Mouse (Mus musculus): ENCODE results near the gene Aldh2. TPM values are rescaled to one million over a fixed set of nuclear protein-coding genes. Genes with fewer than 3 reads are reported as not detected.
A peak's percentile ranks its signal among the peaks of the same experiment; 100 is the strongest.

The Aldh2 gene
- polyA plus RNA-seq, 1 experiment from 2014 or later, result 141 TPM

DNA sequence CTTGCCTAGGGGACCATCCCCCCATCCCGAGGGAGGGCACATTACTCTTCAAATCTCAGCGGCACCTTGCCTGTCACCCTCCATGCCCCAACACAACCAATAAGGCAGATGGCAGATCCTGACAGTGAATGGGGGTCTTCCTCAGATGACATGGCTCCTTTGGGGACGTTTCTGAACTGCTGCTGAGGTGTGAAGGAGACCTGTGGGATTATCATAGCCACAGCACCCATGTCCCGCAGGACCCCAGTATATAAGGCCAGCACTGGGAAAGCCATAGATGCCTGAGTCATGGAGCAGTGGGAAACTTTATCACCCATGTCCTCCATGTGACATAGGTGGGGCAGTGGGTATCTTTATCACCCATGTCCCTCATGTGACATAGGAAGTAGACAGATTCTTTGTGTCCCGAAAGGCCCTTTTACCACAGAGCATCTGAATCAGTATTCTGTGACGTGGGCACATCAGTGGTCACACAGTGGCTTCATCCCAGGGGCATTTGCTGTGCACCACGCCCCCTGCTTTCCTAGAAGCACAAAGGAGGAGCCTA is 4.4 kb upstream of the Aldh2 start:
- Histone ChIP-seq H3K27ac (ENCODE audit: low read length) (no peak overlapping the region), H3K4me2 (ENCODE audit: low read length) (no peak overlapping the region), H3K36me3 (ENCODE audit: control insufficient read depth, insufficient read depth, low read length) (no peaks in the 10 kb centered on the region), H3K27me3 (ENCODE audit: control insufficient read depth, insufficient read depth, low read depth, low read length) (no peaks in the 10 kb centered on the region), H3K9ac (ENCODE audit: low read depth, low read length) (no peak overlapping the region), H3K4me1 (ENCODE audit: control insufficient read depth, insufficient read depth, low read length) (peaks cover 3% of the 10 kb centered on the region; the same call in 1 of the 2 replicates), H3K4me3 (ENCODE audit: low read depth, low read length) (no peak overlapping the region), H3K9me3 (replicated peaks; ENCODE audit: control insufficient read depth, low read length, poor library complexity, severe bottlenecking) (no peaks in the 10 kb centered on the region)
- WGBS, result 76% methylated on average over 7 of the region's 7 CpGs
- no peak for ATAC-seq

DNA sequence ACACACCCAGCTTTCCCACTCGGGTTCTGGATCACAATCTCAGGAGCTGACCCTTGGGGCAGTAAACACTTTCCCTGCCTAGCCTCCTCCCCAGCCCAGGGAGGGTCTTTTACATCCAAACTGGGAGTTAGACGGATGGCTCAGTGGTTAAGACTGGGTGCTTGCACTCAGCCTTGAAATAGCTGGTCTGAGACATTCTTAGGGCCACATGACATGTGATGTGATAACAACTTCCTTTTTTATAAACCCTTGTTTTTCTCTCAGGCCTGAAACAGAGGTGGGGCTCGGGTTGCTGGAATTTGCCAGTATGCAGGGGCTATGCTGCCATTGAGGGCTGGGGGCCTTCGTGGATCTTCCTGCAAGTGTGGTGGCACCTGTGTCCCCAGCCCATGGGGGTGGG is 3.7 kb upstream of the Aldh2 start:
- no peaks in the 10 kb centered on the region for H3K27me3 ChIP-seq (ENCODE audit: control insufficient read depth, insufficient read depth, low read depth, low read length)
- H3K4me1 ChIP-seq (ENCODE audit: control insufficient read depth, insufficient read depth, low read length), result peaks cover 10% of the 10 kb centered on the region; the same call in 1 of the 2 replicates
- H3K4me3 ChIP-seq (ENCODE audit: low read depth, low read length), result no peak overlapping the region
- H3K9ac ChIP-seq (ENCODE audit: low read depth, low read length), result no peak overlapping the region
- H3K4me2 ChIP-seq (ENCODE audit: low read length), result no peak overlapping the region
- no peak overlapping the region for H3K27ac ChIP-seq (ENCODE audit: low read length)
- no peaks in the 10 kb centered on the region for H3K36me3 ChIP-seq (ENCODE audit: control insufficient read depth, insufficient read depth, low read length)
- WGBS, result 71% methylated on average over 4 of the region's 4 CpGs
- H3K9me3 ChIP-seq (replicated peaks; ENCODE audit: control insufficient read depth, low read length, poor library complexity, severe bottlenecking), result no peaks in the 10 kb centered on the region
- ATAC-seq, result no peak

DNA sequence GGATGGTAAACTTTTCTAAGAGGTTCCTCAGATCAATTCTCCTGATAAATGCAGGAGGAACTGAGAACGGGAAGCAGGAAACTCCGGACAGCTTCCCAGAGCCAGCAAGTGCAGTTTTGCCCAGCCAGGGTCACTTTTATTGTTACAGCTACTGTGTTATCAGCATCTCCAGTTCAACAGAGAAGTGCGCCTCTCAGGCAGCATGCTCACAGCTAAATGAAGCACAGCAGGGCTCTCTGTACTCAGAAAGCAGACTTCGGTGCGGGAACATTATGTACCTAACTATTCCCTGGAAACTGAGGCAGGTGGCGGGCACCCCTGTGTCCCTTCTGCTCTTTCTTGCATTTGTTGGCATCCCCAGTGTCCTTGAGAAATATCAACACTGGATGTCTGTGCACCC is 2.6 kb upstream of the Aldh2 start:
- H3K36me3 ChIP-seq (ENCODE audit: control insufficient read depth, insufficient read depth, low read length), result no peaks in the 10 kb centered on the region

DNA sequence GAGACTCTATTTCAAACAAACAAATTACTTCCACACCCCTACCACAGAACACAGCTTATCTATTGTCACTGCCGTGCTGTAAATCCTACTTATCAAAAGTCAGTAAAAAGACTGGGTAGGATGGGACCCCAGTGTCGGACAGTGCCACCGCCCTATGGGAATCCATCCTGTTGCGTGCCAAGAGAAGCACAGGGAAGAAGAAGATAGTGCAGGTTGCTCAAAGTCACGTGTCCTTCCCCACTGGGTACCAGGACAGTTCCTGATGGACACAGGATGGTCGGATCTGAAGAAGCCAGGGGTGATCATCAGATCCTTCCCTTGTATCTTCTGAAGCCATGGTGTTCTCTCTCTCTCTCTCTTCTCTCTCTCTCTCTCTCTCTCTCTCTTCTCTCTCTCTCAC is 2.1 kb upstream of the Aldh2 start:
- Histone ChIP-seq H3K27me3 (ENCODE audit: control insufficient read depth, insufficient read depth, low read depth, low read length) (no peaks in the 10 kb centered on the region), H3K36me3 (ENCODE audit: control insufficient read depth, insufficient read depth, low read length) (no peaks in the 10 kb centered on the region), H3K9me3 (replicated peaks; ENCODE audit: control insufficient read depth, low read length, poor library complexity, severe bottlenecking) (no peaks in the 10 kb centered on the region), H3K27ac (ENCODE audit: low read length) (no peak overlapping the region), H3K4me2 (ENCODE audit: low read length) (no peak overlapping the region), H3K4me1 (ENCODE audit: control insufficient read depth, insufficient read depth, low read length) (peaks cover 16% of the 10 kb centered on the region), H3K4me3 (ENCODE audit: low read depth, low read length) (no peak overlapping the region), H3K9ac (ENCODE audit: low read depth, low read length) (no peak overlapping the region)
- no peak for ATAC-seq
- WGBS, result 77% methylated on average over 6 of the region's 6 CpGs

More for the DNA sequence above, 2.6 kb upstream of the Aldh2 start:
- Histone ChIP-seq H3K9me3 (replicated peaks; ENCODE audit: control insufficient read depth, low read length, poor library complexity, severe bottlenecking) (no peaks in the 10 kb centered on the region), H3K9ac (ENCODE audit: low read depth, low read length) (no peak overlapping the region), H3K4me1 (ENCODE audit: control insufficient read depth, insufficient read depth, low read length) (peaks cover 16% of the 10 kb centered on the region), H3K4me2 (ENCODE audit: low read length) (no peak overlapping the region), H3K27me3 (ENCODE audit: control insufficient read depth, insufficient read depth, low read depth, low read length) (no peaks in the 10 kb centered on the region), H3K27ac (ENCODE audit: low read length) (no peak overlapping the region), H3K4me3 (ENCODE audit: low read depth, low read length) (no peak overlapping the region)
- no peak for ATAC-seq
- WGBS, result 80% methylated on average over 6 of the region's 6 CpGs

DNA sequence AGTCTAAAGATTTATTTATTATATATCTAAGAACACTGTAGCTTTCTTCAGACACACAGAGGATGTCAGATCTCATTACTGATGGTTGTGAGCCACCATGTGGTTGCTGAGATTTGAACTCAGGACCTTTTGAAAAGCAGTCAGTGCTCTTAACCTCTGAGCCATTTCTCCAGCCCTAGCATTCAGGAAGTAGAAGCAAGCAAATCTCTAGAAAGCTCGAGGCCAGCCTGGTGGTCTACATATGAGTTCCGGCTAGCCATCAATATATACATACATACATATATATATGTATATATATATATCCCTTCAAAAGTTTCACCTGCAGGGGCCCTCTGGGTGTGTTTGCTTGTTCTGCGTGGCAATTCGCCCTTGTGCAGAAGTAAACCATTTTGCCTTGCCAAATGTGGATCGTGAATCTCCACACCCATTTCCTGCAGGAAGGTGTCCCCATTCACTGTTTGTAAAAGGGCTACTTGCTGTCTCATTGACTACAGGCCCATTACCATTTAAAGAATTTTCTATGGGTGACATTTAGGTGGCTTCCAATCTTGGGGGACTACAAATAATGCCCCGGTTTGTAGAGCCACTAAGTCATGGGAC is 1.2 kb upstream of the Aldh2 start:
- WGBS, result 88% methylated on average over 6 of the region's 6 CpGs
- no peak overlapping the region for H3K4me3 ChIP-seq (ENCODE audit: low read depth, low read length)
- H3K4me1 ChIP-seq (ENCODE audit: control insufficient read depth, insufficient read depth, low read length), result peaks cover 16% of the 10 kb centered on the region
- no peak overlapping the region for H3K9ac ChIP-seq (ENCODE audit: low read depth, low read length)
- no peak overlapping the region for H3K27ac ChIP-seq (ENCODE audit: low read length)
- no peak for ATAC-seq
- H3K9me3 ChIP-seq (replicated peaks; ENCODE audit: control insufficient read depth, low read length, poor library complexity, severe bottlenecking), result no peaks in the 10 kb centered on the region
- H3K27me3 ChIP-seq (ENCODE audit: control insufficient read depth, insufficient read depth, low read depth, low read length), result no peaks in the 10 kb centered on the region
- H3K4me2 ChIP-seq (ENCODE audit: low read length), result peak overlapping the region; percentile 90; the same call in 1 of the 2 replicates
- H3K36me3 ChIP-seq (ENCODE audit: control insufficient read depth, insufficient read depth, low read length), result no peaks in the 10 kb centered on the region

DNA sequence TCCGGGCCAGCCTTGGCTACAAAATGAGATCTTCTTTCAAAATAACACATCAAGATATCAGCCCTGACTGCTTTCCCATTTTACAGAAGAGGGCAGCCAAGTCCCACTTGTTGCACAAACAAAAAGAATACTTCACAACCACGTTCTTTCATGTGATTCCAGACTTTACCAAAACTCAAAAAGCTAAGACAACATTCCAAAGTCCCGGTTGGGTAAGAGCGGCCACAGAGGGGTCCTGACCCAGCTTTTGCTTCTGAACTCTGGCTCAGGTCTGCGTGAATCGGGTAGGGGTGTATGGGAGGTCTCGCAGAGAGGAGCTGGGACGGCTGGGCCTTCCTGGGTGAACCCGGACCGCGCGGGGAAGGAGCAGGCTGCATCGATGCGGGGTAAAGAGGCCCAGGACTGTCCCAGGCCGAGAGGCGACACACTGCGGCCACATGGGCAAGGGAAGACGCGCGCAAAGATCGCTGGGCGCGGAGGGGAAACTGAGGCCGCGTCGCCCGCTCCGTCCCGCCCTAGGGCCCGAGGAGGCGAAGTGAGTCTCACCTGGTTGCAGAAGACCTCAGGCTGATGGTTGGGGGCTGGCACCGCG is 712 bp downstream of the Aldh2 start:
- Histone ChIP-seq H3K9me3 (replicated peaks; ENCODE audit: control insufficient read depth, low read length, poor library complexity, severe bottlenecking) (no peaks in the 10 kb centered on the region), H3K36me3 (ENCODE audit: control insufficient read depth, insufficient read depth, low read length) (no peaks in the 10 kb centered on the region), H3K4me1 (ENCODE audit: control insufficient read depth, insufficient read depth, low read length) (peaks cover 16% of the 10 kb centered on the region), H3K27me3 (ENCODE audit: control insufficient read depth, insufficient read depth, low read depth, low read length) (no peaks in the 10 kb centered on the region), H3K9ac (ENCODE audit: low read depth, low read length) (peak overlapping the region; percentile 78), H3K4me2 (ENCODE audit: low read length) (peak overlapping the region; percentile 90), H3K4me3 (ENCODE audit: low read depth, low read length) (peak overlapping the region; percentile 71), H3K27ac (ENCODE audit: low read length) (peak overlapping the region; percentile 74; the same call in 1 of the 2 replicates)
- ATAC-seq, result peak; percentile 69
- WGBS, result 3% methylated on average over 33 of the region's 33 CpGs

DNA sequence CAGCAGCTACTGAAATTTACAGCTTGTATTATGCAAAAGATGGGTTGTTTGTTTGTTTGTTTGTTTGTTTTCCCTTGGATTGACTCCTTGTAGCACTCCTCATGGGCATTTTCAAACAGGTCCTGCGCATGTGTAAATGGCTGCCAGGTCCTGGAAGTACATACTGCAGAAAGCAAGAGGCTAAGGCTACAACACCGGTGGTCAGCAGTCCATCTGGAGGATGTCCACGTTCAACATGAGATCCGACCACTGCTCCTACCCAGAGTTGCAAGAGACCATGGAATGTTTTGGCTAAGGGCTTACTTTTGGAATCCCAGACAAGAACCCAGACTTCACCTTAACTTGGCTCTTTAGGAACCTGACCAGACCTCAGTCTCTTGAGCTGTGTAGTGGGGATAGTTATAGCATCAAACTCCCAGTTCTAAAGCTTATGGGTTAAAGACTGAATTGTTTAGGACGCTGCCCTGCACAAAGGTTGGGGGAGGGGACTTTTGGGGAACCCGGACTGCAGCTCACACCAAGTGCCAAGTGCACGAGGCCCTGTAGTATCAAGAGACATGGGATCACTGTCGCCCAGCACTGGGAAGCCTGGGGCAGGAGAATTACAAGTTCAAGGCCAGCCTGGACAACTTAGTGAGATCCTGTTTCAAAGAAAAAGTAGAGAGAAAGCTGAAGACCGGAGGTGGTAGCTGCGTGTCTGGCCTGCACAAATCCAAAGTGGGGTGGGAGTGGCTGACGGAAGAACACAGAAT is 1.4 kb downstream of the Aldh2 start:
- Histone ChIP-seq H3K4me1 (ENCODE audit: control insufficient read depth, insufficient read depth, low read length) (peaks cover 16% of the 10 kb centered on the region), H3K9ac (ENCODE audit: low read depth, low read length) (0 out of 2 replicates have a peak overlapping the region, but pooled peaks have one; percentile 30), H3K27ac (ENCODE audit: low read length) (no peak overlapping the region), H3K4me2 (ENCODE audit: low read length) (peak overlapping the region; percentile 90), H3K36me3 (ENCODE audit: control insufficient read depth, insufficient read depth, low read length) (no peaks in the 10 kb centered on the region), H3K4me3 (ENCODE audit: low read depth, low read length) (peak overlapping the region; percentile 71), H3K27me3 (ENCODE audit: control insufficient read depth, insufficient read depth, low read depth, low read length) (no peaks in the 10 kb centered on the region), H3K9me3 (replicated peaks; ENCODE audit: control insufficient read depth, low read length, poor library complexity, severe bottlenecking) (no peaks in the 10 kb centered on the region)
- ATAC-seq, result no peak
- WGBS, result 66% methylated on average over 11 of the region's 11 CpGs

DNA sequence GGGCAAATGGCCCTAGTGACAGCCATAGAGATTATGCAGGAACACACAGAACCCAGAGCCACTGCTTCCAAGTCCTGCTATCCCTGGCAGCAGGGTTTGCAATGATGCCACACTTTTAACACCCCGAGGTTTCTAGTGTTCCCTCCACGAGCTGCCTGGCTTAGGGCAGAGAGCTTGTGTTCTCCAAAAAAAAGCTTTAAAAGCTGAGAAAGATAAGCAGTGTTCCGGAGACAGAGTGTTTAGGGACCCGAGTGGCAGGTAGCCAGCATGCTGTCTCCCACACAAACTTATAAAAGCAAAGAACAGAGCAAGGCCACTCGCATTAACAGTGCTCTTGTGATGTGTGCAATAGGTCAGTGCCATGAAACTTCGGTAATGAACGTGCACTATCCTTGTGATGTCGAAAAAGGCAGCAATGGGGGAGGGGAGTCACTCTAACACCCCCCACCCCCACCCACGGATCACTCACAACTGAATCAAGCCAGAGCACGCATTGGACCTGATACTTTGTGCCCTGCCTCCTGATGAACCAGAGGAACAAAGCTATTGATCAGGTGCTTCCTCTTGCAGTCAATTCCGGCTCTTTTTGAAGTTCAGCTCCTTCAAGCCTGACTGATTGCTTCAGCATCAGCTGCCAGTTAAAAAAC is 2.1 kb downstream of the Aldh2 start:
- no peaks in the 10 kb centered on the region for H3K27me3 ChIP-seq (ENCODE audit: control insufficient read depth, insufficient read depth, low read depth, low read length)
- peaks cover 16% of the 10 kb centered on the region for H3K4me1 ChIP-seq (ENCODE audit: control insufficient read depth, insufficient read depth, low read length)
- no peak for ATAC-seq
- 0 out of 2 replicates have a peak overlapping the region, but pooled peaks have one; percentile 30 for H3K9ac ChIP-seq (ENCODE audit: low read depth, low read length)
- no peak overlapping the region for H3K27ac ChIP-seq (ENCODE audit: low read length)
- no peaks in the 10 kb centered on the region for H3K9me3 ChIP-seq (replicated peaks; ENCODE audit: control insufficient read depth, low read length, poor library complexity, severe bottlenecking)
- WGBS, result 74% methylated on average over 11 of the region's 11 CpGs
- H3K4me2 ChIP-seq (ENCODE audit: low read length), result no peak overlapping the region; the same call in 1 of the 2 replicates
- no peak overlapping the region for H3K4me3 ChIP-seq (ENCODE audit: low read depth, low read length)
- no peaks in the 10 kb centered on the region for H3K36me3 ChIP-seq (ENCODE audit: control insufficient read depth, insufficient read depth, low read length)
